Mouse (Mus musculus): ENCODE data around the gene Zc3h14. TPM values are rescaled to one million over a fixed set of nuclear protein-coding genes. Genes with fewer than 3 reads are reported as not detected.

Gene Zc3h14
- polyA plus RNA-seq, 1 experiment = 161 TPM

DNA sequence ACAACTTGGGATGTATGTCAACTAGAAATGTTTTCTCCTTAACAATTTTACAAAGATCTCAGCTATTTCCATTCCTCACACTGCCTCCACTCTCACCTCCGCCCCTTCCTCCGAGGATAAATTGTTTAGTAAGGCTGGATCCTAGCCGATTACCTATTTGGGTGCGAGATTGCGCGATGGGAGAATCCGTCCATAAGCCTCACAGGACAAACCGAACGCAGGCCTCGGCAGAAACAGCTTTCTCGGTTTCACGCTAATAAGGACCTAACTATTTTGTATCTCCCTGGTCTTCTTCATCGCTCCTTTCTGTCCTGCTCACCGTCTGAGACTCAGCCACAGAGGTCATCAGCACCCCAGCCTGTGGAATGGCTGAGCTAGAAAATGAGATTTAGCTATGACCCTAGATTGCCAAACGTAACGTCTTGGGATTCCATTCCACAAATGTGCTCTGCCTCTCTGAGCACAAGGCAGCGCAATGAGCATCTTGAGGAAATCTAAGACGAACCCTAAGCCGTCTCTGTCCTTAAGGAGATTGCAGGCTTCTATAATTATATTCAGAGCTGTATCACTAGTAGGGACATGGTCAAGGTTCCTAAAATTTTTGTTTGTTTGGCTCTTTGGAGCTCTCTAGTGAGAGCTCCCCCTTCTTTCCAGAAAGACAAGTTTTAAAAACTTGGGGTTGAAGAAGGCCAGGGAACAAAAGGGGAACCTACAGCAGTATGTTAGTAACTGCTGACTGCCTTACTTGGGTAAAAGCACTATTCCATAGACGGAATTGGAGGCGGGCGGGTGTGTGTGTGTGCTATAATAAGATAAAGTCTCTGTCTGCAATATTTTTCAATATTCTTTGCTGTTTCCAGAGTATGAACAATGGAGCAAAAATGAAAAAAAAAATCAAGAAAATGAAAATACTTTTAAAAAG lies 11.6 kb upstream of the Zc3h14 start:
- peak overlapping the region; percentile 74 for H3K4me3 ChIP-seq (ENCODE audit: insufficient read depth, low read length)
- peak overlapping the region; percentile 30 for H3K27ac ChIP-seq (ENCODE audit: insufficient read depth, low read length)
- H3K4me1 ChIP-seq (ENCODE audit: control insufficient read depth, insufficient read depth, low read length) = peaks cover 5% of the 10 kb centered on the region; the same call in 1 of the 2 replicates
- TF ChIP-seq CTCF (IDR thresholded peaks at IDR 0.05; ENCODE audit: borderline replicate concordance, insufficient read depth, low read length) (no peak), POLR2A (IDR thresholded peaks at IDR 0.05; ENCODE audit: low read depth, low read length) (no peak)

DNA sequence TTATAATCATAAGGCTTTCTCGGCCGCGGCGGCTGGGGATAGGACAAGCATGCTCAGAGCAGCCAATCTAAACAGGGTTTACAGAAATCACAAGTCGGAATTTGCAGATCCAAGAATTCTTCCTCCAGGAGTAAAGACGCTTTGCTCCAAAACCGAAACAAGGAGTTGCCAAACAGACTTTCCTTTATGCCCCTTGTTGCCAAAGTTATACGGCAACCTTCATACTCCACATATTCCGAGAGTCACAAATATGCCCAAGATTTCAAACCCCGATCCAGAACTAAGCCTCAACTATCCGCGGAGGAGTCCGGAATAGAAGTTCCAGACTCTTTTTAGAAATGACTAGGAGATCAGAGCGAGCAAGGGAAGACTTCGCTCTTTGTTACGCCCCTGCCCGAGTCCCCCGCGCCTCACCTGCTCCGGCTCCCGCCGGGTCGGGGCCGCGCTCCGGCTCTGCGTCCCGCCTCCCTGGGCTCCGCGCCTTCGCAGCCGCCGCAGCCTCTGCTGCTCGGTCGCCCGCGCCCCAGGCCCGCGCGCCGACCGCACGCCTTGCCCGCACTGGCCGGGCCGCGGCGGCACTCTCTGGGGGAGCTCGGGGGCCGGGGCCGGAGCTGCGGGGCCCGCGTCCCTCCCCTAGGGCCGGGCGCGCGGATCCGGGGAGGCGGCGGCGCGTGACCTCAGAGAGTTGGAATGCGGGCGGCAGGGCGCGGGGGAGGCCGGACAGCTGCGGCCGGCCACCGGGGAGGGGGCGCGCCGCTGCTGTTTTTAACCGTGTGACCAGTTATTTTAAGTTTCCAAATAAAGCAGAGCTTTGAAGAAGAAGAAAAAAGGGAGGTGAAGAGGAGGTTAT lies 9.6 kb upstream of the Zc3h14 start, which contains the start of gene Ptpn21:
Gene Ptpn21, minus strand, starts transcription at position 455 of the 850 bp plus-strand sequence.
- peak within 1 kb of the TSS; percentile 96 for H3K27ac ChIP-seq (ENCODE audit: insufficient read depth, low read length)
- peaks cover 5% of the 10 kb centered on the region; the same call in 1 of the 2 replicates for H3K4me1 ChIP-seq (ENCODE audit: control insufficient read depth, insufficient read depth, low read length)
- TF ChIP-seq POLR2A (IDR thresholded peaks at IDR 0.05; ENCODE audit: low read depth, low read length) = no peak; the same call in none of the 2 replicates
- no peak for TF ChIP-seq CTCF (IDR thresholded peaks at IDR 0.05; ENCODE audit: borderline replicate concordance, insufficient read depth, low read length)
- H3K4me3 ChIP-seq (ENCODE audit: insufficient read depth, low read length) = peak within 1 kb of the TSS; percentile 99

DNA sequence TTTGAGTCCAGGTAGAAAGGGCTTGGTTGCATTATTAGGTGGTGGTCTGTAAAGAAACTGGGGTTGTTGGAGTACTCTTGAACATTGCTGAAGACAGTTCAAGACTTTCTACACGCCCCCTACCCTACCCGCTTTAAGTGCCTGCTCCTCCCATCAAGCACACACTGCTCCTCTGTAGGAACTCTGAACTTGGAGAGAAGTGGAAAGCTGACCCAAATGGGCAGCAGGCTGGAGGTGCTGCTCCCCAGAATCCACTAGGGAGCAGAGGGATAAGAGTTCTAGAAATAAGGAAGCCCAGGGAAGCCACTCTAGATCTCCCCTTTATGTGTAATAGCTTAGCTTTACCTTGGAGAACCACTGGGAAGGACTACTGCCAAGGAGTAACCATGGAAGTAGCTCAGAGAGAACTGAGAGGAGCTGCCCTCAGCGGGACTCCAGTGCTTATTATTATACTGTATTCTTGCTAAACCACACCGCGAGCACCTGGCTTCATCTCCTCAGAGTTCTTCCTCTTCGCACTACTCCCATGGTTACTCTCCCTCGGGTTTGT lies 8.9 kb upstream of the Zc3h14 start:
- no peak for TF ChIP-seq CTCF (IDR thresholded peaks at IDR 0.05; ENCODE audit: borderline replicate concordance, insufficient read depth, low read length)
- TF ChIP-seq POLR2A (IDR thresholded peaks at IDR 0.05; ENCODE audit: low read depth, low read length) = no peak
- Histone ChIP-seq H3K4me3 (ENCODE audit: insufficient read depth, low read length) (peak overlapping the region; percentile 38), H3K4me1 (ENCODE audit: control insufficient read depth, insufficient read depth, low read length) (peaks cover 5% of the 10 kb centered on the region; the same call in 1 of the 2 replicates), H3K27ac (ENCODE audit: insufficient read depth, low read length) (peak overlapping the region; percentile 59)

DNA sequence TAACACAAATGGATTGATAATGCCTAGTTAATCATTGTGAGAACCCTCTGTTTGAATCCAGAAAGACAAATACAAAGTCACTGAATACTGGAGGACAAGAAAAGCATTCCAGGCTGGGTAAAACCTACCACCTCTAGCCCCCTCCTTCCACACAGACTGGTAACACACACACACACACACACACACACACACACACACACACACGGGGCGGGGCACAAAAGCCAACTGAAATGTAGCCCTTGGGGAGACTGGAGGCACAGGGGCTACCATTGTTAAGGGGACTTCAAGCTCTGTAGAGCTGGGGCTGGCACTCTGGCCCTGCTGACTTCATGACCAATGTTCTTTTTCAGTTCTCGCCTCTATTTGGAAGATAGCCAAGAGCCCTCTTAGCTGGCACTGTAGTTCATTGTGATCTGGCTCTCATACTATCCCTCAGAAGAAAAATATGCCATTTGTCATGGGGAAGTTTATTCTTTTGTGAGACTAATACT lies 5.7 kb upstream of the Zc3h14 start:
- H3K27ac ChIP-seq (ENCODE audit: insufficient read depth, low read length) = peak overlapping the region; percentile 31; the same call in 1 of the 2 replicates
- H3K4me1 ChIP-seq (ENCODE audit: control insufficient read depth, insufficient read depth, low read length) = no peaks in the 10 kb centered on the region
- H3K4me3 ChIP-seq (ENCODE audit: insufficient read depth, low read length) = no peak overlapping the region
- TF ChIP-seq POLR2A (IDR thresholded peaks at IDR 0.05; ENCODE audit: low read depth, low read length) (no peak), CTCF (IDR thresholded peaks at IDR 0.05; ENCODE audit: borderline replicate concordance, insufficient read depth, low read length) (no peak)

DNA sequence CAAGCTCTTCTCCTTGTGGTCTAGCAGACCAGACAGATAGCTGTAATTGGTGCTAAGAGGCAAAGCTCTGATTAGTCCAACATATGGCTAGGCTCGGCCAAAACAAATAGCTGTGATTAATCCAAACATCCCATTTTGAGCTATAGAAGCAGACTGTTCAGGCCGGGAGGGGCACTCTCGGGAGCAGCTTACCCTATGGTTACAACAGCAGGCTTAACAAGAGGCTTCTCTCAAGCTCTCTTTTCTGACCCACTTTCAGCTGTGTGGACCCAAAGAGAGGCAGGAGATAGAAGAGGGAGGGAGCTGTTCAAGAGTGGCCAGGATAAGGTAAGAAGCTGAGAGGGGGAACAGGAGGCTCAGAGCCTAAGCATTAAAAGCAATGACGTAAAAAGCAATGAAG lies 1.1 kb upstream of the Zc3h14 start:
- TF ChIP-seq CTCF (IDR thresholded peaks at IDR 0.05; ENCODE audit: borderline replicate concordance, insufficient read depth, low read length) (no peak), POLR2A (IDR thresholded peaks at IDR 0.05; ENCODE audit: low read depth, low read length) (no peak)
- Histone ChIP-seq H3K27ac (ENCODE audit: insufficient read depth, low read length) (no peak overlapping the region), H3K4me3 (ENCODE audit: insufficient read depth, low read length) (no peak overlapping the region), H3K4me1 (ENCODE audit: control insufficient read depth, insufficient read depth, low read length) (peaks cover 4% of the 10 kb centered on the region; the same call in 1 of the 2 replicates)

DNA sequence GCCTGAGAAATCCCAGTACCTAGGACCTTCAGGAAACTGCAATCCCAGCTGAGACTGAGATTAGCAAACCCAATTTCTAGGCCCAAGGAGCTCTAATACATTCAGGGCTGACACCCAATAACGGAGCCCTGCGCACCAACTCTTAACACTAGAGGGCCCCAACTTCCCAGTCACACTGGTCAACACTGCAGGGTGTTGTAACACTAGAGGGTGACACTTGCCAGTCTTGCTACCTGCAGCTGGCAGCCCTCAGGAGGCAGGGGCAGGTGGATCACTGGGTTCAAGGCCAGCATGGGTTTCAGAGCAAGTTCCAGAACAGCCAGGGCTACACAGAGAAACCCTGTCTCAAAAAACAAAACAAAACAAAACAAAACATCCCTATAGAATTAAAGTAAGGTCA lies 633 bp upstream of the Zc3h14 start:
- Histone ChIP-seq H3K4me1 (ENCODE audit: control insufficient read depth, insufficient read depth, low read length) (peaks cover 4% of the 10 kb centered on the region; the same call in 1 of the 2 replicates), H3K27ac (ENCODE audit: insufficient read depth, low read length) (no peak overlapping the region), H3K4me3 (ENCODE audit: insufficient read depth, low read length) (no peak overlapping the region)
- TF ChIP-seq CTCF (IDR thresholded peaks at IDR 0.05; ENCODE audit: borderline replicate concordance, insufficient read depth, low read length) = peak; percentile 64; the same call in 1 of the 2 replicates
- TF ChIP-seq POLR2A (IDR thresholded peaks at IDR 0.05; ENCODE audit: low read depth, low read length) = no peak

DNA sequence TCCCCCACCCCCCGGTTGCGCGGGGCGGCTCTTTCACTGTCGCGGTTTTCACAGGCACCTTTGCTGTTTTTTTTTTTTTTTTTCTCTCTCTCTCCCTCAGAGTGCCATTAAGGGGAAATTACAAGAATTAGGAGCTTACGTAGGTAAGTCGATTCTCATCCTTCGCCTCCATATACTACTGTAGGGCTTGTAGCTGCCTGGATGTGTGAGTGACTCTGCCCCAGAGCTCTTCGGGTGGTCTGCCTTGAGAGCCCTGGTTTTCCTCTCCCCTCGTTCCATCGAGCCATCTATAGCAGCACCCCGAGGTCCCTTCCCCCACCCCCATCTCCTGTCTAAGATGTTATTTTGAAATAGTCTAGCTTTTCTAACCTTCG lies 603 bp downstream of the Zc3h14 start:
- Histone ChIP-seq H3K27ac (ENCODE audit: insufficient read depth, low read length) (peak overlapping the region; percentile 36), H3K4me3 (ENCODE audit: insufficient read depth, low read length) (peak overlapping the region; percentile 100), H3K4me1 (ENCODE audit: control insufficient read depth, insufficient read depth, low read length) (peaks cover 4% of the 10 kb centered on the region; the same call in 1 of the 2 replicates)
- TF ChIP-seq POLR2A (IDR thresholded peaks at IDR 0.05; ENCODE audit: low read depth, low read length) (no peak), CTCF (IDR thresholded peaks at IDR 0.05; ENCODE audit: borderline replicate concordance, insufficient read depth, low read length) (no peak)

DNA sequence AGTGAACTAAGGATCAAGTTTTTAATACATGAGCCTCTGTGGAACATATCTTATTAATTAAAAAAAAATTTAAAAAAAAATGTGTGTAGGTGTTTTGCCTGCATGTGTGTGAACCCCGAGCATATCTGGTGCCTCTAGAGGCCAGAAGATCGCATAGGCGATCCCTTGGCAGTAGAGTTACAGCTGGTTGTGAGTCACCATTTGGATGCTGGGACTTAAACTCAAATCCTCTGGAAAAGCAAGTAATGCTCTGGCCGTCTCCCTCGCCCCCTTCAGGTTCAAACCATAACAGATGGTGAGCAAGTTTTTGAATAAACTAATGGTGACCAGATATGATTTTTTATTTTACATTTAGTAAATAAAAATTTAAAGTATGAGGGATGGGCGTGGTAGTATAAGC lies 10.9 kb downstream of the Zc3h14 start:
- H3K4me1 ChIP-seq (ENCODE audit: control insufficient read depth, insufficient read depth, low read length) = no peaks in the 10 kb centered on the region
- TF ChIP-seq CTCF (IDR thresholded peaks at IDR 0.05; ENCODE audit: borderline replicate concordance, insufficient read depth, low read length) = no peak; the same call in 1 of the 2 replicates
- TF ChIP-seq POLR2A (IDR thresholded peaks at IDR 0.05; ENCODE audit: low read depth, low read length) = no peak
- no peak overlapping the region for H3K27ac ChIP-seq (ENCODE audit: insufficient read depth, low read length)
- H3K4me3 ChIP-seq (ENCODE audit: insufficient read depth, low read length) = no peak overlapping the region

DNA sequence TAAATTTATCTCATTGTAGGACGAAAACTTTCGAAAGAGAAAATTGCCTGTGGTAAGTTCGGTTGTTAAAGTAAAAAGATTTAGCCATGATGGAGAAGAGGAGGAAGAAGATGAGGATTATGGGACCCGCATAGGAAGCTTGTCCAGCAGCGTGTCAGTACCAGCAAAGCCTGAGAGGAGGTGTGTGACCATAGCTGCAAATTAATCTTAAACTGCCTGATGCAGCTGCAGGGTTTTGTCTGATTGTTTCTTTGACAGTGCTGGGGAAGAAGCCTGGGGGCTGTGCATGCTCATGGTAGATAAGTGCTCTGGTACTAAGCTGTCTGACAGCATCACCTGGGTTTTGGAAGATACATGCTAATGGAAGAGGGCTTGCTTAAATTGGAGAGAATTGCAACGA lies 12.9 kb downstream of the Zc3h14 start:
- H3K4me1 ChIP-seq (ENCODE audit: control insufficient read depth, insufficient read depth, low read length) = no peaks in the 10 kb centered on the region
- H3K4me3 ChIP-seq (ENCODE audit: insufficient read depth, low read length) = no peak overlapping the region
- TF ChIP-seq CTCF (IDR thresholded peaks at IDR 0.05; ENCODE audit: borderline replicate concordance, insufficient read depth, low read length) = no peak
- no peak for TF ChIP-seq POLR2A (IDR thresholded peaks at IDR 0.05; ENCODE audit: low read depth, low read length)
- no peak overlapping the region for H3K27ac ChIP-seq (ENCODE audit: insufficient read depth, low read length)
